Mouse (Mus musculus): Measurements from ENCODE around the gene Myo6.

GRCm38 (mm10) chr9:80315922-80316321, 151.1 kb downstream of the Myo6 start:
- no peak for TF ChIP-seq CTCF (IDR thresholded peaks at IDR 0.05; ENCODE audit: low read depth)
- TF ChIP-seq EP300 (IDR thresholded peaks at IDR 0.05; ENCODE audit: low read depth): no peak

Measured in liver, embryonic 14.5 days (tissue).